Comparison of ENCODE assay signal across 29 mouse cellular contexts in the genomic region with DNA sequence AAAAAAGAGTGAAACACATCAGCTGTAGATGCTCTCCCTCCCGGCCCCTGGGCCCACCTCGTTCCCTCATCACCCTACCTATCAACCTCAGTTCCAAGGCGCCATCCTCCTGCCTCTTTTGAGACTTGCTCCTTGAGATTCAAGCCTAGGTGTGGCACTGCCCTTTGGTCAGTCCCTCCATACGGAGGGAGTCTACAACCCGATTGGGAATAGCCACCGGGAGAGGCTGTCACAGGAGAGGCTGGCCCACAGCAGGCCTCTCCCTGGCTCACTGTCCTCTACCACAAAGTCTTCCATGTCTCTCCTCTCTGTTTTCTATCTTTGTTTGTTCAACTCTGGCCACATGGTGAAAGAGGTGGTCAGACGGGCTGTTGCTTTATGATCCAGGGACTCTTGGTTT. TPM values are rescaled to one million over a fixed set of nuclear protein-coding genes. Genes with fewer than 3 reads are reported as not detected.
"Had no signal": no experiment of that assay in that cellular context is flagged by ENCODE, and none has a peak within 500 bp of the region (broad histone marks: within the 10 kb centered on the region; RNA-seq: fewer than 3 reads in every experiment).

No protein-coding gene starts in this region.

- H3K4me1 ChIP-seq: embryonic facial prominence, embryonic 15.5 days had no signal

- H3K36me3 ChIP-seq: forebrain, embryonic 10.5 days had no signal

- ATAC-seq: forebrain, embryonic 13.5 days; forebrain, embryonic 14.5 days; forebrain, embryonic 15.5 days; forebrain, embryonic 16.5 days; forebrain, postnatal 0 days had no signal

- H3K4me3 ChIP-seq: embryonic facial prominence, embryonic 10.5 days; embryonic facial prominence, embryonic 12.5 days; embryonic facial prominence, embryonic 13.5 days; embryonic facial prominence, embryonic 15.5 days; erythroblast, embryonic 14.5 days; forebrain, embryonic 10.5 days; forebrain, embryonic 12.5 days; forebrain, embryonic 13.5 days; forebrain, embryonic 15.5 days; gastrocnemius, adult 2 months; heart, adult 2 months had no signal

- H3K4me2 ChIP-seq: embryonic facial prominence, embryonic 12.5 days; embryonic facial prominence, embryonic 13.5 days; embryonic facial prominence, embryonic 15.5 days; forebrain, embryonic 12.5 days; forebrain, embryonic 13.5 days; forebrain, embryonic 15.5 days had no signal

- H3K27me3 ChIP-seq: embryonic facial prominence, embryonic 12.5 days; embryonic facial prominence, embryonic 13.5 days; embryonic facial prominence, embryonic 15.5 days; forebrain, embryonic 12.5 days; forebrain, embryonic 13.5 days; forebrain, embryonic 15.5 days had no signal

- H3K9ac ChIP-seq: embryonic facial prominence, embryonic 13.5 days; embryonic facial prominence, embryonic 15.5 days; forebrain, embryonic 12.5 days; forebrain, embryonic 13.5 days; forebrain, embryonic 15.5 days; forebrain, postnatal 0 days had no signal

- H3K27ac ChIP-seq: embryonic facial prominence, embryonic 12.5 days; embryonic facial prominence, embryonic 13.5 days; embryonic facial prominence, embryonic 15.5 days; forebrain, embryonic 12.5 days; forebrain, embryonic 13.5 days; forebrain, embryonic 15.5 days; gastrocnemius, adult 2 months; heart, adult 2 months had no signal

- H3K9me3 ChIP-seq: embryonic facial prominence, embryonic 10.5 days; embryonic facial prominence, embryonic 12.5 days; embryonic facial prominence, embryonic 13.5 days; embryonic facial prominence, embryonic 15.5 days; forebrain, embryonic 10.5 days; forebrain, embryonic 12.5 days; forebrain, embryonic 13.5 days; forebrain, embryonic 15.5 days had no signal

- DNase-seq: cerebellum, adult 2 months; cerebellum, adult 8-10 months; cerebellum, adult 9-10 months; cerebellum, adult 9-11 months; cerebellum, postnatal 10 days; cerebellum, postnatal 14 days; cerebellum, postnatal 25 days; cerebellum, postnatal 36 days; embryo, embryonic 11 days; forebrain, postnatal 0 days; gastrocnemius, adult 2 months; gastrocnemius, postnatal 10 days; gastrocnemius, postnatal 14 days; gastrocnemius, postnatal 25 days; gastrocnemius, postnatal 36 days; heart, adult 11 months; heart, adult 18-20 months; heart, adult 2 months had no signal

RNA-seq across cellular contexts. Expression of a gene that starts 36.6 kb away (rescaled TPM):
- polyA plus RNA-seq: erythroblast, embryonic 14.5 days had no signal
